Mouse (Mus musculus): ENCODE results near the gene Mcub. TPM values are rescaled to one million over a fixed set of nuclear protein-coding genes. Genes with fewer than 3 reads are reported as not detected.
A peak's percentile ranks its signal among the peaks of the same experiment; 100 is the strongest.

Gene Mcub
- polyA plus RNA-seq, 1 experiment from 2014 or later = 7.9 TPM

- no peaks in the 10 kb centered on the region for H3K27me3 ChIP-seq (ENCODE audit: insufficient read depth, low read length)
- H3K9ac ChIP-seq (replicated peaks) = no peak overlapping the region
- H3K27ac ChIP-seq (ENCODE audit: low read depth) = no peak overlapping the region
- H3K36me3 ChIP-seq (replicated peaks; ENCODE audit: insufficient read depth, low read length) = peaks cover 17% of the 10 kb centered on the region
- H3K4me3 ChIP-seq (ENCODE audit: low read depth, low read length) = no peak overlapping the region
- TF ChIP-seq EP300 (IDR thresholded peaks at IDR 0.05; ENCODE audit: low read depth) = no peak
- peak; percentile 40 for DNase-seq
- H3K4me2 ChIP-seq (ENCODE audit: low read depth, low read length) = no peak overlapping the region
- no peaks in the 10 kb centered on the region for H3K9me3 ChIP-seq (ENCODE audit: low read length)
- WGBS (ENCODE audit: insufficient replicate concordance) = 53% methylated on average over 6 of the region's 6 CpGs
- H3K4me1 ChIP-seq (ENCODE audit: insufficient read depth) = peaks cover 2% of the 10 kb centered on the region; the same call in 1 of the 2 replicates
- peak; percentile 21; the same call in 1 of the 2 replicates for ATAC-seq
These were observed 73.4 kb downstream of the Mcub start for GRCm38 (mm10) chr3:129896591-129896990.

- H3K27me3 ChIP-seq (ENCODE audit: insufficient read depth, low read length) = no peaks in the 10 kb centered on the region
- H3K4me2 ChIP-seq (ENCODE audit: low read depth, low read length) = no peak overlapping the region
- H3K9me3 ChIP-seq (ENCODE audit: low read length) = no peaks in the 10 kb centered on the region
- H3K36me3 ChIP-seq (replicated peaks; ENCODE audit: insufficient read depth, low read length) = peaks cover 31% of the 10 kb centered on the region
- TF ChIP-seq CTCF (IDR thresholded peaks at IDR 0.05; ENCODE audit: low read depth) (no peak), EP300 (IDR thresholded peaks at IDR 0.05; ENCODE audit: low read depth) (no peak)
- ATAC-seq (no peak), DNase-seq (no peak)
- WGBS (ENCODE audit: insufficient replicate concordance) = 79% methylated on average over 3 of the region's 3 CpGs
- peaks cover 3% of the 10 kb centered on the region; the same call in 1 of the 2 replicates for H3K4me1 ChIP-seq (ENCODE audit: insufficient read depth)
- H3K4me3 ChIP-seq (ENCODE audit: low read depth, low read length) = no peak overlapping the region
- no peak overlapping the region for H3K27ac ChIP-seq (ENCODE audit: low read depth)
- no peak overlapping the region for H3K9ac ChIP-seq (replicated peaks)
These were observed 76.9 kb downstream of the Mcub start for GRCm38 (mm10) chr3:129893143-129893542.

GRCm38 (mm10) chr3:129892003-129892402, 78.0 kb downstream of the Mcub start:
- no peak for DNase-seq
- no peak for ATAC-seq
- Histone ChIP-seq H3K36me3 (replicated peaks; ENCODE audit: insufficient read depth, low read length) (peaks cover 31% of the 10 kb centered on the region), H3K4me1 (ENCODE audit: insufficient read depth) (peaks cover 4% of the 10 kb centered on the region; the same call in 1 of the 2 replicates), H3K4me2 (ENCODE audit: low read depth, low read length) (no peak overlapping the region), H3K9ac (replicated peaks) (no peak overlapping the region), H3K9me3 (ENCODE audit: low read length) (no peaks in the 10 kb centered on the region), H3K4me3 (ENCODE audit: low read depth, low read length) (no peak overlapping the region), H3K27ac (ENCODE audit: low read depth) (no peak overlapping the region), H3K27me3 (ENCODE audit: insufficient read depth, low read length) (no peaks in the 10 kb centered on the region)
- 82% methylated on average over 5 of the region's 5 CpGs for WGBS (ENCODE audit: insufficient replicate concordance)
- no peak for TF ChIP-seq CTCF (IDR thresholded peaks at IDR 0.05; ENCODE audit: low read depth)
- no peak for TF ChIP-seq EP300 (IDR thresholded peaks at IDR 0.05; ENCODE audit: low read depth)

- Histone ChIP-seq H3K4me1 (ENCODE audit: insufficient read depth) (peaks cover 13% of the 10 kb centered on the region; the same call in 1 of the 2 replicates), H3K4me3 (ENCODE audit: low read depth, low read length) (no peak overlapping the region), H3K4me2 (ENCODE audit: low read depth, low read length) (peak overlapping the region; percentile 49), H3K36me3 (replicated peaks; ENCODE audit: insufficient read depth, low read length) (peaks cover 20% of the 10 kb centered on the region), H3K27ac (ENCODE audit: low read depth) (peak overlapping the region; percentile 57), H3K9ac (replicated peaks) (no peak overlapping the region), H3K27me3 (ENCODE audit: insufficient read depth, low read length) (no peaks in the 10 kb centered on the region), H3K9me3 (ENCODE audit: low read length) (no peaks in the 10 kb centered on the region)
- DNase-seq = no peak
- peak; percentile 85 for ATAC-seq
- WGBS (ENCODE audit: insufficient replicate concordance) = 66% methylated on average over 13 of the region's 13 CpGs
- TF ChIP-seq CTCF (IDR thresholded peaks at IDR 0.05; ENCODE audit: low read depth) (no peak), EP300 (IDR thresholded peaks at IDR 0.05; ENCODE audit: low read depth) (no peak)
These were observed 82.1 kb downstream of the Mcub start for GRCm38 (mm10) chr3:129887779-129888517.

- Histone ChIP-seq H3K27ac (ENCODE audit: low read depth) (peak overlapping the region; percentile 61), H3K4me1 (ENCODE audit: insufficient read depth) (peaks cover 27% of the 10 kb centered on the region), H3K9ac (replicated peaks) (no peak overlapping the region), H3K4me3 (ENCODE audit: low read depth, low read length) (no peak overlapping the region), H3K36me3 (replicated peaks; ENCODE audit: insufficient read depth, low read length) (peaks cover 14% of the 10 kb centered on the region), H3K27me3 (ENCODE audit: insufficient read depth, low read length) (no peaks in the 10 kb centered on the region), H3K4me2 (ENCODE audit: low read depth, low read length) (peak overlapping the region; percentile 7; the same call in 1 of the 2 replicates), H3K9me3 (ENCODE audit: low read length) (no peaks in the 10 kb centered on the region)
- ATAC-seq (peak; percentile 62), DNase-seq (no peak)
- WGBS (ENCODE audit: insufficient replicate concordance) = 61% methylated on average over 5 of the region's 5 CpGs
- TF ChIP-seq CTCF (IDR thresholded peaks at IDR 0.05; ENCODE audit: low read depth) (no peak), EP300 (IDR thresholded peaks at IDR 0.05; ENCODE audit: low read depth) (peak; percentile 74)
These were observed 83.6 kb downstream of the Mcub start for GRCm38 (mm10) chr3:129886430-129886829.

- no peak overlapping the region for H3K9ac ChIP-seq (replicated peaks)
- H3K27ac ChIP-seq (ENCODE audit: low read depth) = no peak overlapping the region
- WGBS (ENCODE audit: insufficient replicate concordance) = 47% methylated on average over 9 of the region's 9 CpGs
- peaks cover 35% of the 10 kb centered on the region for H3K4me1 ChIP-seq (ENCODE audit: insufficient read depth)
- peaks cover 6% of the 10 kb centered on the region for H3K36me3 ChIP-seq (replicated peaks; ENCODE audit: insufficient read depth, low read length)
- no peak overlapping the region for H3K4me3 ChIP-seq (ENCODE audit: low read depth, low read length)
- H3K4me2 ChIP-seq (ENCODE audit: low read depth, low read length) = peak overlapping the region; percentile 36
- TF ChIP-seq EP300 (IDR thresholded peaks at IDR 0.05; ENCODE audit: low read depth) = peak; percentile 66
- TF ChIP-seq CTCF (IDR thresholded peaks at IDR 0.05; ENCODE audit: low read depth) = no peak
- no peaks in the 10 kb centered on the region for H3K27me3 ChIP-seq (ENCODE audit: insufficient read depth, low read length)
- DNase-seq (no peak), ATAC-seq (no peak)
- H3K9me3 ChIP-seq (ENCODE audit: low read length) = no peaks in the 10 kb centered on the region
These were observed 84.4 kb downstream of the Mcub start for GRCm38 (mm10) chr3:129885577-129885976.
